Mouse (Mus musculus): ENCODE measurements around the gene Ccnb1. TPM values are rescaled to one million over a fixed set of nuclear protein-coding genes. Genes with fewer than 3 reads are reported as not detected.

The Ccnb1 gene
- polyA plus RNA-seq, 1 experiment from 2014 or later: 85.2 TPM

DNA sequence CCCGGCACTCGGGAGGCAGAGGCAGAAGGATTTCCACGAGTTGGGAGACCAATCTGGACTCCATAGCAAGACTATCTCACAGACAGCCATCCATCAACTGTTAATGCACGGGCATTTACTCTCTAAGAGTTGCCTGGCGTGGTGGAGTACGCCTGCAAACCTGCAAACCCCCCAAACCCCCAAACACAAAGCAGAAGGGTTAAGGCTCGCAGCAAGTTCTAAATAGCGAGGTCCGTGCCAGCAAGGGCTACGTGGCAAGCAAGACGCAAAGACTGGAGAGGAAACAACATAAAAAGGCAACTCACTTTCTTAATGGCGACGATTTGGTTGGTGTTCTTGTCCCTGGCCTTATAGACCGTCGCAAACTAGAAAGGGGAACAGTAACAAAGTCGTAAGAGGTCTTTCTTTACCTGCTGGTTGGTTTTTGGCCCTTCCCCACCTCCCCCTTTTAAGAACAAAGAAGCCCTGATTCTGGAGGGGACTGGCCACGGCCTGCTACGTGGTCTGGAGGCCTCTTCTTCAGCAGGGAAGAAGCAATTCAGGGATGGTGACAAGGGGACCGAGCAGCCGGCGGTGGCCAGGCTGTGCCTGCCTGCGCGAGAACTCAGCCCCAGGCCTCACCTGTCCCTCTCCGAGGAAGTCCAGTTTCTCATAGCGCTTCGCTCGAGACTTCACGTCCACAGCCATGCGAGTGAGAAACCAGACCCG, 56.1 kb downstream of the Ccnb1 start:
- ATAC-seq (peak; percentile 82), DNase-seq (no peak)
- TF ChIP-seq CTCF (IDR thresholded peaks at IDR 0.05; ENCODE audit: low read depth): no peak
- no peak for TF ChIP-seq EP300 (IDR thresholded peaks at IDR 0.05; ENCODE audit: low read depth)
- under 1% methylated on average over 30 of the region's 30 CpGs for WGBS (ENCODE audit: insufficient replicate concordance)
- H3K9me3 ChIP-seq (ENCODE audit: low read length): no peaks in the 10 kb centered on the region
- peak overlapping the region; percentile 91 for H3K27ac ChIP-seq (ENCODE audit: low read depth)
- H3K4me1 ChIP-seq (ENCODE audit: insufficient read depth): peaks cover 12% of the 10 kb centered on the region
- H3K4me3 ChIP-seq (ENCODE audit: low read depth, low read length): peak overlapping the region; percentile 88
- no peaks in the 10 kb centered on the region for H3K27me3 ChIP-seq (ENCODE audit: insufficient read depth, low read length)
- peak overlapping the region; percentile 91 for H3K4me2 ChIP-seq (ENCODE audit: low read depth, low read length)
- peaks cover 14% of the 10 kb centered on the region for H3K36me3 ChIP-seq (replicated peaks; ENCODE audit: insufficient read depth, low read length)
- peak overlapping the region; percentile 89 for H3K9ac ChIP-seq (replicated peaks)

Other genes with a start within 250 kb of the Ccnb1 start
- gene Ocln, start 233.9 kb downstream of the Ccnb1 start, polyA plus RNA-seq (2015; fragmentation: Nextera tagmentation; extraction: Ambion mirVana): 11.2 and 14.6 TPM in 2 replicates
- 8.6 and 9.4 TPM in 2 replicates for gene Marveld2, start 169.6 kb downstream of the Ccnb1 start, polyA plus RNA-seq (2015; fragmentation: Nextera tagmentation; extraction: Ambion mirVana)
- gene Ak6, start 135.6 kb downstream of the Ccnb1 start, polyA plus RNA-seq (2015; fragmentation: Nextera tagmentation; extraction: Ambion mirVana): 120 and 123 TPM in 2 replicates
- gene Rad17, start 135.5 kb downstream of the Ccnb1 start, polyA plus RNA-seq (2015; fragmentation: Nextera tagmentation; extraction: Ambion mirVana): 9.2 and 10.5 TPM in 2 replicates
- 17.7 and 20.1 TPM in 2 replicates for gene Taf9, start 135.0 kb downstream of the Ccnb1 start, polyA plus RNA-seq (2015; fragmentation: Nextera tagmentation; extraction: Ambion mirVana)
- gene Ccdc125, start 116.9 kb downstream of the Ccnb1 start, polyA plus RNA-seq (2015; fragmentation: Nextera tagmentation; extraction: Ambion mirVana): 6.1 and 7.0 TPM in 2 replicates
- 24.3 and 25.0 TPM in 2 replicates for gene Cdk7, start 55.6 kb downstream of the Ccnb1 start, polyA plus RNA-seq (2015; fragmentation: Nextera tagmentation; extraction: Ambion mirVana)
- 120 and 126 TPM in 2 replicates for gene Mrps36, start 41.9 kb downstream of the Ccnb1 start, polyA plus RNA-seq (2015; fragmentation: Nextera tagmentation; extraction: Ambion mirVana)
- 19.4 and 19.6 TPM in 2 replicates for gene Cenph, start 10.7 kb downstream of the Ccnb1 start, polyA plus RNA-seq (2015; fragmentation: Nextera tagmentation; extraction: Ambion mirVana)
- gene Slc30a5, start 46.9 kb upstream of the Ccnb1 start, polyA plus RNA-seq (2015; fragmentation: Nextera tagmentation; extraction: Ambion mirVana): 18.8 and 18.9 TPM in 2 replicates